Mouse (Mus musculus) limb, embryonic 10.5 days (tissue): Measurements from ENCODE around the gene Pabpc4l. TPM values are rescaled to one million over a fixed set of nuclear protein-coding genes. Genes with fewer than 3 reads are reported as not detected.
A peak's percentile ranks its signal among the peaks of the same experiment; 100 is the strongest.
"Not testable (repeated sequence)": the region's sequence is repeated elsewhere in the genome, so short reads cannot be mapped to it uniquely, and the experiment has no call there.

Source experiments
- DNase-seq: peaks from one replicate; pipeline ENCODE4 v3.0.0-alpha.2; 2017; ENCODE audit warnings: low spot score
- H3K27ac ChIP-seq: fragments of 300-500 bp; sonication (generic); 2 replicates; pipeline ENCODE4 v1.5.1; 2016; ENCODE audit warnings: mild to moderate bottlenecking
- H3K27me3 ChIP-seq: fragments of 300-500 bp; sonication (generic); 2 replicates; pipeline ENCODE4 v1.6.1; 2016; ENCODE audit warnings: low read depth, mild to moderate bottlenecking; ENCODE audit not compliant: poor library complexity, severe bottlenecking
- H3K36me3 ChIP-seq: fragments of 300-500 bp; sonication (generic); 2 replicates; pipeline ENCODE4 v1.6.1; 2016; ENCODE audit warnings: mild to moderate bottlenecking, moderate library complexity
- H3K4me1 ChIP-seq: fragments of 300-500 bp; sonication (generic); 2 replicates; pipeline ENCODE4 v1.6.1; 2016
- H3K4me3 ChIP-seq: fragments of 300-500 bp; sonication (generic); 2 replicates; pipeline ENCODE4 v1.5.1; 2016; ENCODE audit warnings: mild to moderate bottlenecking, moderate library complexity
- H3K9me3 ChIP-seq: fragments of 300-500 bp; sonication (generic); replicated peaks from 2 replicates; pipeline ENCODE4 v1.6.1; 2016; ENCODE audit warnings: mild to moderate bottlenecking
- WGBS: fragments of 180-500 bp; shearing (Covaris S2); methylation state at CpG from one replicate; pipeline ENCODE4 v1.1.7; 2016; 5-methylcytosine and 5-hydroxymethylcytosine counted together
- polyA plus RNA-seq: library from polyadenylated mRNA; unstranded; fragments of >200 nt; fragmentation: Nextera tagmentation; extraction: Ambion mirVana; gene quantifications from 2 replicates; pipeline ENCODE4 v1.2.1, GENCODE M21; 2016

The Pabpc4l gene
- polyA plus RNA-seq: 15.9 and 22.6 TPM in 2 replicates

DNA sequence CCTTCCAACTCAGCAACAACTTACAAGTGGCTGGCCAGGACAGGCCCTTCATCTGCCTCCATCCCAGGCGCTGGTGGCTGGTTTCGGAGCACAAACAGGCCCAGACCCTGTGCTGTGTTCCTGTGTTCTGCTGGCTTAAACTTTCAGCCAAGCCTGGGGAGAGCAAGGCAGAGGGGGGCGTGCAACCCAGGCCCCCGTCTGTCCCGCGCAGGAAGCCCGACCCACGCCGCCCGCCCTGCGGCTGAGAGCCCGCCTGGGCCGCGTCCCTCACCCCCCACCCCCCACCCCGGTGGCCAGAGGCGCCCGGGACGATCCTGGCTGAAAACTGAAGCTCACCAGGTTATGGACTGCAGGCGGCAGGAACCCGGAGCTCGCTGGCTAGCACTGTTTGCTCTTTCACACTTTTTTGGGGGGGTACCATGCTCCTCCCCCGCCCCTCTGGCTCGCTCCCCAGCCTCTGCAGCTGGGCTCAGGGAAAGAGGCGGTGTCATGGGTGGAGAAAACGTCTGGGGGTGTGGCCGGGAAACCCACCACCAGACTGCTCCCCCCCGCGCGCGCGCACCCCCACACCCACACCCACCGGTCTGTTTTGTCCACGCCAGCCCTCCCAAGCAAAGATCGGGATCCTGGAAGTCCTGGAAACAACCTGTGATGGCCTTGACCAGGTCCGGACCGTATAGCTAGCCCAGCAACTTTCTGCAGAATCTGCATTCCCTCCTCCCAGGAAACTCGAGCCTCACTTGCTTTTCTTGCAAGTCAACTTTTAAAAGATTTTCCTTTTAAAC is at the start of gene Pabpc4l:
TSS of gene Pabpc4l (minus strand) at position 739 of the 785 bp plus-strand sequence.
- H3K27me3 ChIP-seq: no peaks in the 10 kb centered on the region
- under 1% methylated on average over 37 of the region's 37 CpGs for WGBS
- no peaks in the 10 kb centered on the region for H3K9me3 ChIP-seq
- DNase-seq: peak; percentile 84
- H3K27ac ChIP-seq: peak within 1 kb of the TSS; percentile 97
- H3K36me3 ChIP-seq: peaks cover 15% of the 10 kb centered on the region
- H3K4me1 ChIP-seq: peaks cover 6% of the 10 kb centered on the region; the same call in 1 of the 2 replicates
- H3K4me3 ChIP-seq: peak within 1 kb of the TSS; percentile 69

DNA sequence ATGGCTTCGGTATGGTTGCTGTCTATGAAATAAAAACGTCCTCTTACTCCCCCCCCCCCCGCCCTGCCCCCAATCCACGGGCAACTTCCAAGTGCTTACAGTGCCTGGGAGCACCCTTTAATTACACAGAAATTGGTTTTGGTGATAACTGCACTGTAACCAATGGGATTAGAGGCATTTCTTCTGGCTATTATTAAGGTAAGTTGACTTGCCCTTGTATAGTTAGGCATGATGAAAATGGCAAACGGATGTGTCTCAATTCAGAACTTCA is 42.9 kb upstream of the Pabpc4l start:
- WGBS: 77% methylated on average over 5 of the region's 5 CpGs
- DNase-seq: no peak
- H3K27me3 ChIP-seq: no peaks in the 10 kb centered on the region

DNA sequence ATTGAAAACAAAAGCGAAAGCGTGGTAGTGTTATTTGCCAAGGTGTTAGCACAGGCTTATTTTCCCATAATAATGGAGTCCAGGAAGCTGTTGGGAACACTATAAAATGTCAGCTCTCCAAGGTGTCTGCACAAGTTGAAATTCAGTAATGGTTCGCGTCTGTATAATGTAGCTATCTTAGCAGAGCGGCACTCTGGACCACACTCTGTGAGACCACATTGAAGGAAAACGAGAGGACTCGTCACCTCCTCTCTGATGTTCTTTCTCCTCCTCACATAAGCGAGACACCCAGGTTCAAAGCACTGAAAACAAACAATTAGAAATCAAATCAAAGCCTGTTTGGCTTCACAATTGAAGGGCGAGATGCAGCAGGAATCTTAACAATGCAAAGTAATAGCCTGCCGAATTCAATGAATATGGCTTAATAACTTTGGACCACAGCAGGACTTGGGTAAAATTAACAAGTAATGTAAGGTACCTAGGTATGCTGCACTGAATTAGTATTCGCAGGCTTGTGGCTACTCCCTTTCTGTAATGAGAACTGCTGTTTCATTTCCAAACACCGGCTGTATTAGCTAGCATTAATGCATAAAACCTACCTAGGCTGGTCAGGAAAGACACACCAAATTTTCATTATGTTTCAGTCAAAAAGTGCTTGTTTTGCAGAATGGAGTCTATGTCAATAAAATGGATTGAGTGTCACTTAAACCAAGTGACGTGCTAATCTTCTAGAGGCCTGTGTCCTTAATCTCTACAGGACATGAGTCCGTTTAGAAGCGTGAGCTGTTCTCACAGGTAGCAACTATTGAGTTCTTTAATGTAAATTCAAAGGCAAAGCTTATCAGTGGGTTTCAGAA is 42.3 kb upstream of the Pabpc4l start:
- WGBS: 74% methylated on average over 15 of the region's 15 CpGs

More for the DNA sequence above, 42.9 kb upstream of the Pabpc4l start:
- no peaks in the 10 kb centered on the region for H3K4me1 ChIP-seq
- H3K9me3 ChIP-seq: no peaks in the 10 kb centered on the region
- no peak overlapping the region for H3K27ac ChIP-seq
- H3K4me3 ChIP-seq: no peak overlapping the region
- no peaks in the 10 kb centered on the region for H3K36me3 ChIP-seq

DNA sequence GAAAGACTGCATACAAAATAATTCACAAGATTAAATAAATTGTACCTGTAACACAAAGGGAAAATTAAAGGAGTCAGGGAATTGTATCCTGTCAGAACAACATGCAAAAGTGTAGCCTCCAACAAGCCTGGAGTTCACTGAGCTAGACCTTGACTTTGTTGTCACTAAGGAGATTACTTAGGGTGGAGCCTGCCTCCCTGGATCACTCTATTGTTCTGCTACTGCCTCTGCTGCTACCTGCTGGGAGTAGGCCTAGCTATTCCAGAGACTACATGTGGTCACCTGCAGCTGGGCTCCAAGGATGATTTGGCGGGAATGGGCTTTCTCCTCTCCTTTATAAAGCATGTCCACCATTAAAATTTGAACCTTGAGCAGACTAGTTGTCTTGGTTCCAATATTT is 38.1 kb upstream of the Pabpc4l start:
- H3K27me3 ChIP-seq, DNase-seq, H3K4me3 ChIP-seq, H3K9me3 ChIP-seq, H3K27ac ChIP-seq, H3K4me1 ChIP-seq, H3K36me3 ChIP-seq: not testable (repeated sequence)
- WGBS: 71% methylated on average over 1 of the region's 1 CpGs

More for the DNA sequence above, 42.3 kb upstream of the Pabpc4l start:
- no peak overlapping the region for H3K27ac ChIP-seq
- no peaks in the 10 kb centered on the region for H3K4me1 ChIP-seq
- no peaks in the 10 kb centered on the region for H3K36me3 ChIP-seq
- DNase-seq: no peak
- H3K9me3 ChIP-seq: no peaks in the 10 kb centered on the region
- H3K27me3 ChIP-seq: no peaks in the 10 kb centered on the region
- H3K4me3 ChIP-seq: no peak overlapping the region

DNA sequence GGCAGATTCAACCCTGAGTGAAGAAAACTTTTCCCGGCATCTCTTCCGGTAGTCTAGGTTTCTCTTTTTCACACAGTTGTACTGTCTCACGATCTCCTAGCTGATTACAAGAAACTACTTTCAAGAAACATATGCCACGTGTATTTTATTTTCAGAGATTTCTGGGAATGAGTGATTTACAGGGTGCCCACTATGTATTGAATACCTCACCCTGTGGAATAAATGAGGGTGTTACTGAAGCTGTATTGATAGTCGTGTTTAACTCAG is 180 bp upstream of the Pabpc4l start:
- 10% methylated on average over 5 of the region's 5 CpGs for WGBS
- DNase-seq: no peak

DNA sequence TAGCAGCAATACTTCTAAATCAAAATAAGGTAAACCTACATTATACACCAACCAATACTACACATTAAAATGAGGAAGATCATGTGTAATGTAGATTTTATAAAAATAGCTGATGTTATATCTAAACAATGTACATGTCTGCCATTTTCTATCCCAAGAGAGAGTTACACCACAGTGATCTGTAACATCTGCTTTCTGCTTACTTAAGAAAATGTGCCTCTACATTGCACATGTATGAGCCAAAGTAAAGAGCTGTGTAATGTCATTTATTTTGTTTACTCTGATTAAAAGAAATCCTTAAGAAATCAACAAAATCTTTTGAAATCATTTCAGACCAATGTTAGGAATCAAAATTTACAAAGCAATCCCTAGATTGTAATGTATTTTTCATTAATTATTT is 16.6 kb downstream of the Pabpc4l start:
- Histone ChIP-seq H3K9me3 (no peaks in the 10 kb centered on the region), H3K27me3 (no peaks in the 10 kb centered on the region), H3K4me1 (no peaks in the 10 kb centered on the region), H3K4me3 (no peak overlapping the region), H3K27ac (no peak overlapping the region), H3K36me3 (no peaks in the 10 kb centered on the region)
- DNase-seq: no peak

More for the DNA sequence above, 180 bp upstream of the Pabpc4l start:
- Histone ChIP-seq H3K4me1 (peaks cover 6% of the 10 kb centered on the region; the same call in 1 of the 2 replicates), H3K36me3 (peaks cover 15% of the 10 kb centered on the region), H3K27ac (peak overlapping the region; percentile 97), H3K27me3 (no peaks in the 10 kb centered on the region), H3K4me3 (peak overlapping the region; percentile 69), H3K9me3 (no peaks in the 10 kb centered on the region)
